Comparison of ENCODE assay signal across 26 mouse cellular contexts in the genomic region with DNA sequence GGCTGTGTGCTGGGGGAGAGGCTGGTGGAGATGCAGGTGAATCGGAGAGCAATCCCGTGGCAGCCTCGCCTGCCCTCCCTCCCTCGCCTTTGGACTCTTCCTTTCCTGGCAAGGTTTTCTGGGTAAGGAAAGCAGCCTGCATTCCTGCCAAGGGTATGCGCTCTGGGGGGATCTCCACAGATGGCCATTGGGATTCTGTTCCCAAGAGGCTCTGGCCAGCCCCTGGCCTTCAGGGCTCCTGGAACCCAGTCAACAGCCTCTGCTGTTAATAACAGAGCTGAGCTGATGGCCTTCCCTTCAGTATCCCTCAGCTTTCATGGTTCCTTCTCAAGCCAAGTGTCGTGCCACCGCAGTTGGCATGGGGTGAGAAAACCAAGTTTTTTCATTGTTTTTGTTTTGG. TPM values are rescaled to one million over a fixed set of nuclear protein-coding genes. Genes with fewer than 3 reads are reported as not detected.
DNase-seq lines count a peak whose midpoint lies in the region; ATAC-seq and TF ChIP-seq lines count a peak whose summit lies in the region.
"Had no signal": no experiment of that assay in that cellular context is flagged by ENCODE, and none has a peak within 500 bp of the region (broad histone marks: within the 10 kb centered on the region; RNA-seq: fewer than 3 reads in every experiment).

No protein-coding gene starts in this region.

- H3K9ac ChIP-seq in forebrain, embryonic 15.5 days (replicated peaks), result no peak overlapping the region
- no peak overlapping the region for H3K9ac ChIP-seq in midbrain, postnatal 0 days (replicated peaks; ENCODE audit: low read length, poor library complexity, severe bottlenecking)
- H3K9ac ChIP-seq in midbrain, embryonic 16.5 days (ENCODE audit: low read depth, low read length), result no peak overlapping the region
- H3K9ac ChIP-seq: embryonic facial prominence, embryonic 13.5 days; heart, embryonic 12.5 days; hindbrain, embryonic 12.5 days; intestine, embryonic 15.5 days; limb, embryonic 15.5 days; liver, embryonic 14.5 days; lung, embryonic 14.5 days; midbrain, embryonic 15.5 days had no signal

- H3K9me3 ChIP-seq in forebrain, embryonic 15.5 days, result no peaks in the 10 kb centered on the region
- H3K9me3 ChIP-seq in forebrain, embryonic 10.5 days, result no peaks in the 10 kb centered on the region
- no peaks in the 10 kb centered on the region for H3K9me3 ChIP-seq in midbrain, postnatal 0 days (ENCODE audit: low read length)
- no peaks in the 10 kb centered on the region for H3K9me3 ChIP-seq in midbrain, embryonic 16.5 days (replicated peaks; ENCODE audit: control insufficient read depth, low read length, poor library complexity, severe bottlenecking)
- H3K9me3 ChIP-seq: embryonic facial prominence, embryonic 13.5 days; heart, embryonic 12.5 days; hindbrain, embryonic 12.5 days; intestine, embryonic 15.5 days; limb, embryonic 15.5 days; midbrain, embryonic 15.5 days had no signal

- no peak overlapping the region for H3K27ac ChIP-seq in forebrain, embryonic 15.5 days (replicated peaks)
- H3K27ac ChIP-seq in forebrain, embryonic 10.5 days, result no peak overlapping the region
- H3K27ac ChIP-seq in midbrain, postnatal 0 days (ENCODE audit: low read depth, low read length), result no peak overlapping the region
- no peak overlapping the region for H3K27ac ChIP-seq in midbrain, embryonic 16.5 days (ENCODE audit: low read length)
- peak overlapping the region; percentile 40; the same call in 1 of the 2 replicates for H3K27ac ChIP-seq in cerebellum, adult 2 months (ENCODE audit: insufficient read depth, low read length)
- H3K27ac ChIP-seq: embryonic facial prominence, embryonic 13.5 days; hindbrain, embryonic 12.5 days; intestine, embryonic 15.5 days; layer of hippocampus, adult 2 months; limb, embryonic 15.5 days; liver, embryonic 14.5 days; midbrain, embryonic 15.5 days had no signal

- 0 out of 2 replicates have a peak, but pooled peaks have one; percentile 8 for TF ChIP-seq POLR2A in cerebellum, adult 2 months (IDR thresholded peaks at IDR 0.05; ENCODE audit: borderline replicate concordance, insufficient read depth, low read length)

- H3K4me2 ChIP-seq in forebrain, embryonic 15.5 days (replicated peaks), result no peak overlapping the region
- no peak overlapping the region for H3K4me2 ChIP-seq in midbrain, postnatal 0 days (ENCODE audit: low read depth, low read length, poor library complexity, severe bottlenecking)
- H3K4me2 ChIP-seq in midbrain, embryonic 16.5 days (ENCODE audit: low read length), result no peak overlapping the region
- H3K4me2 ChIP-seq: embryonic facial prominence, embryonic 13.5 days; heart, embryonic 12.5 days; hindbrain, embryonic 12.5 days; intestine, embryonic 15.5 days; limb, embryonic 15.5 days; lung, embryonic 14.5 days; midbrain, embryonic 15.5 days had no signal

- H3K4me1 ChIP-seq in forebrain, embryonic 15.5 days, result 0 out of 2 replicates have a peak, but pooled peaks cover 3% of the 10 kb centered on the region
- 0 out of 2 replicates have a peak, but pooled peaks cover 7% of the 10 kb centered on the region for H3K4me1 ChIP-seq in forebrain, embryonic 10.5 days
- H3K4me1 ChIP-seq in midbrain, postnatal 0 days (ENCODE audit: insufficient read depth, low read length), result no peaks in the 10 kb centered on the region
- H3K4me1 ChIP-seq in midbrain, embryonic 16.5 days (ENCODE audit: control insufficient read depth, insufficient read depth, low read length), result no peaks in the 10 kb centered on the region
- H3K4me1 ChIP-seq in cerebellum, adult 2 months (ENCODE audit: control insufficient read depth, insufficient read depth, low read length), result peaks cover 55% of the 10 kb centered on the region
- H3K4me1 ChIP-seq: embryonic facial prominence, embryonic 13.5 days; intestine, embryonic 15.5 days; limb, embryonic 15.5 days; midbrain, embryonic 15.5 days had no signal

- DNase-seq in forebrain, embryonic 10.5 days (ENCODE audit: extremely low spot score, low spot score), result no peak
- DNase-seq in midbrain, postnatal 0 days (ENCODE audit: low spot score), result peak; percentile 77
- DNase-seq in cerebellum, adult 2 months, result peak; percentile 87 to 94
- peak; percentile 87 to 90 for DNase-seq in cerebellum, postnatal 25 days
- DNase-seq in adrenal gland, postnatal 36 days, result no peak
- DNase-seq: embryo, embryonic 11 days; gastrocnemius, postnatal 14 days; heart, adult 11 months; heart, postnatal 10 days; kidney, postnatal 25 days; lung, embryonic 14.5 days; thymus, adult 2 months; thymus, postnatal 4 days had no signal

- WGBS in forebrain, embryonic 15.5 days, result 77% methylated on average over 7 of the region's 7 CpGs
- 92% methylated on average over 7 of the region's 7 CpGs for WGBS in forebrain, embryonic 10.5 days
- WGBS in midbrain, postnatal 0 days, result 76% methylated on average over 7 of the region's 7 CpGs
- 84% methylated on average over 7 of the region's 7 CpGs for WGBS in midbrain, embryonic 16.5 days
- WGBS in cerebellum, adult 2 months, result 6% methylated on average over 7 of the region's 7 CpGs

- H3K4me3 ChIP-seq in forebrain, embryonic 15.5 days, result no peak overlapping the region
- no peak overlapping the region for H3K4me3 ChIP-seq in forebrain, embryonic 10.5 days
- H3K4me3 ChIP-seq in midbrain, postnatal 0 days (ENCODE audit: low read depth, low read length), result no peak overlapping the region
- no peak overlapping the region for H3K4me3 ChIP-seq in midbrain, embryonic 16.5 days (ENCODE audit: low read depth, low read length)
- no peak overlapping the region for H3K4me3 ChIP-seq in cerebellum, adult 2 months (replicated peaks; ENCODE audit: insufficient read depth, low read depth, low read length)
- H3K4me3 ChIP-seq: embryonic facial prominence, embryonic 13.5 days; erythroblast, embryonic 14.5 days; heart, embryonic 12.5 days; hindbrain, embryonic 12.5 days; intestine, embryonic 15.5 days; layer of hippocampus, adult 2 months; limb, embryonic 15.5 days; midbrain, embryonic 15.5 days had no signal

- no peaks in the 10 kb centered on the region for H3K36me3 ChIP-seq in forebrain, embryonic 15.5 days
- peaks cover 10% of the 10 kb centered on the region; the same call in 1 of the 2 replicates for H3K36me3 ChIP-seq in forebrain, embryonic 10.5 days (replicated peaks)
- H3K36me3 ChIP-seq in midbrain, postnatal 0 days (ENCODE audit: insufficient read depth, low read length), result peaks cover 17% of the 10 kb centered on the region; the same call in 1 of the 2 replicates
- H3K36me3 ChIP-seq in midbrain, embryonic 16.5 days (ENCODE audit: control insufficient read depth, insufficient read depth, low read length), result no peaks in the 10 kb centered on the region; the same call in 1 of the 2 replicates
- H3K36me3 ChIP-seq: embryonic facial prominence, embryonic 13.5 days; heart, embryonic 12.5 days; intestine, embryonic 15.5 days; limb, embryonic 15.5 days had no signal

- TF ChIP-seq CTCF in midbrain, postnatal 0 days (IDR thresholded peaks at IDR 0.05), result no peak
- TF ChIP-seq CTCF in cerebellum, adult 2 months (IDR thresholded peaks at IDR 0.05; ENCODE audit: borderline replicate concordance, insufficient read depth, low read depth, low read length), result no peak

- H3K27me3 ChIP-seq in forebrain, embryonic 15.5 days, result no peaks in the 10 kb centered on the region
- H3K27me3 ChIP-seq in forebrain, embryonic 10.5 days (ENCODE audit: poor library complexity, severe bottlenecking), result no peaks in the 10 kb centered on the region
- H3K27me3 ChIP-seq in midbrain, postnatal 0 days (ENCODE audit: insufficient read depth, low read length), result no peaks in the 10 kb centered on the region
- no peaks in the 10 kb centered on the region for H3K27me3 ChIP-seq in midbrain, embryonic 16.5 days (ENCODE audit: control insufficient read depth, insufficient read depth, low read depth, low read length)
- no peaks in the 10 kb centered on the region for H3K27me3 ChIP-seq in cerebellum, adult 2 months (ENCODE audit: control insufficient read depth, insufficient read depth, low read length)
- H3K27me3 ChIP-seq: embryonic facial prominence, embryonic 13.5 days; heart, embryonic 12.5 days; hindbrain, embryonic 12.5 days; intestine, embryonic 15.5 days; limb, embryonic 15.5 days; midbrain, embryonic 15.5 days had no signal

- 0 out of 2 replicates have a peak, but pooled peaks have one; percentile 23 for ATAC-seq in forebrain, embryonic 15.5 days (replicated peaks)
- no peak for ATAC-seq in midbrain, postnatal 0 days (ENCODE audit: low FRiP score)
- ATAC-seq in midbrain, embryonic 16.5 days, result no peak; the same call in 1 of the 2 replicates
- ATAC-seq in CD4-positive, CD25-positive, alpha-beta regulatory T cell, adult 4 months, result no peak
- ATAC-seq: forebrain, embryonic 16.5 days; intestine, embryonic 15.5 days; midbrain, embryonic 15.5 days had no signal

RNA-seq across cellular contexts. Expression of a gene that starts 51.6 kb away (rescaled TPM):
- 12.9 and 13.0 TPM in 2 replicates for polyA plus RNA-seq in forebrain, embryonic 15.5 days (2015; fragmentation: Nextera tagmentation; extraction: Ambion mirVana)
- 6.0 and 7.4 TPM in 2 replicates for polyA plus RNA-seq in forebrain, embryonic 10.5 days (2016; fragmentation: Nextera tagmentation; extraction: Ambion mirVana)
- total RNA-seq in midbrain, postnatal 0 days (2014; rRNA removed), result 67.0 and 134 TPM in 2 replicates
- 10.0 and 15.4 TPM in 2 replicates for polyA plus RNA-seq in midbrain, postnatal 0 days (2015; fragmentation: Nextera tagmentation; extraction: Ambion mirVana)
- polyA plus RNA-seq in midbrain, embryonic 16.5 days (2015; fragmentation: Nextera tagmentation; extraction: Ambion mirVana), result 19.9 and 20.0 TPM in 2 replicates
- 220 and 260 TPM in 2 replicates for polyA plus RNA-seq in cerebellum, adult 2 months (2012; rRNA removed)
- total RNA-seq in adrenal gland, postnatal 36 days (2021), result 1 to 10 TPM; 4.3 to 7.3 TPM
- polyA plus RNA-seq in CD4-positive, CD25-positive, alpha-beta regulatory T cell, adult 4 months (2017; shearing (Covaris generic)), result 10 to 100 TPM in 1 of 2 experiments, 1 to 10 TPM in 1; 8.0 to 11.2 TPM

Comparison
In these comparisons a context has a peak if more than half of its experiments do, and no peak if none do; other contexts are left out.
1. DNase-seq: peak in midbrain, postnatal 0 days (single experiment), cerebellum, adult 2 months (2 of 2) and cerebellum, postnatal 25 days (2 of 2); none in forebrain, embryonic 10.5 days (single experiment) and adrenal gland, postnatal 36 days (0 of 2).
2. RNA of a gene that starts 51.6 kb away (polyA plus RNA-seq): 220 to 260 TPM in cerebellum, adult 2 months; 19.9 to 20.0 TPM in midbrain, embryonic 16.5 days, 10.0 to 15.4 TPM in midbrain, postnatal 0 days, 12.9 to 13.0 TPM in forebrain, embryonic 15.5 days, 8.0 to 11.2 TPM in CD4-positive, CD25-positive, alpha-beta regulatory T cell, adult 4 months and 6.0 to 7.4 TPM in forebrain, embryonic 10.5 days; every median in the first group is over 10 times any median in the second.